Mouse (Mus musculus) embryo, embryonic 11 days (tissue): ENCODE measurements at regions not wholly inside any gene's neighbourhood (a gene's known extent, or its start where the extent isn't known, plus 50 kb on each side); places are given as distances from the start of the nearest gene placed in this dataset.
"Not testable (repeated sequence)": the region's sequence is repeated elsewhere in the genome, so short reads cannot be mapped to it uniquely, and the experiment has no call there.

Experiments
- DNase-seq: peaks from one replicate; pipeline ENCODE4 v3.0.0-alpha.2; 2015

DNA sequence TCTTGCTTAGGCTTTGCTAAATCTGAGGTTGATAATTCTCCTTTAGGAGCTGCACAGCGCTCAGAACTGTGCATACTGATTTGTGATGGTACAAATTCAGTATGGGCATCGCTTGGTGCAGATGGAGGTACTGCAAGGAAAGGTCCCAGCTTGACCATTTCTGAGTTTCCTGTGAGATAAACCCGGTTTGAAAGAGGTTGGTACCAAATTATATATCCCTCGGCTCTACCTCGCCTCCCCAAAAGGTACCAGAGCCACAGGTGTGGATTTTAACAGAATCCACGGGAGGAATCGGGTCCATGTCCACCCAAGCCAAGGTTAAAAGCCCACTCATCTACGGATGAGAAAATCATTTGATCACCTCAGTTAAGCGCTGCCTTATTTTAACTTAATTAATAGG is 172.5 kb upstream of the Zfp808 start:
- not testable (repeated sequence) for DNase-seq

DNA sequence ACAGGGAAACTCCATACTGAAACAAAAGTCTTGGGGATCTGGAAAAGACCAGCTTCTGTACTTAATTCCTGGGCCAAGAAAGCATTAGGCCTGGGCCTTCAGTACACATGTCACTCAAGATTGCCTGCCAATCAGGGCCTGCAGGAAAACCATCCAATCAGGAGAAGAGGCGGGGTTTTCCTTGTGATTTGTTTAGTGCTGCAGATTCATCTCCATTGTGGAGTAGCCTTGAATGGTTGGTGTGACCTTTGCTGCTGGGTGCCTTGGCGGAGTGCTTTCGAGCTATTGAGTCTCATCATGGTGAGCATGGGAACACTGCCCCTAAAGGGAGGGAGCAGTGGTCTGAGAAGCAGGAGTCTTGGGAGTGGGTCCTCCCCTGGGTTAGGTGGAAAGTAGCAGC is 150.8 kb upstream of the Zfp808 start:
- DNase-seq: not testable (repeated sequence)

DNA sequence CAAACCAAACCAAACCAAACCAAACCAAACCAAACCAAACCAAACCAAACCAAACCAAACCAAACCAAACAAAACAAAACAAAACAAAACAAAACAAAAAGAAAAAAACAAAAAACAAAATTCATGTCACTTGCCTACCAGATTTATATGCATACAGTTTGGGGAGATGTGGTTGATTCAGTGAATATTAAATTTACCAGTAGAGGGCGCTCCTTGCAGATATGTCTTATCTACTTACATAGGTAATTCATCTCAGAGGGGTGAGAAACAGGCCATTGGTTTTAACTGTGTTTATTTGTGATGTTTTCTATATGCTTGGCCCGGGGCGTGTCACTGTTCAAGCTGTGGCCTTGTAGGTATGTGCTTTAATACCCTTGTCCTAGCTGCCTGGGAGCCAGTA is 133.2 kb upstream of the Zfp808 start:
- not testable (repeated sequence) for DNase-seq

DNA sequence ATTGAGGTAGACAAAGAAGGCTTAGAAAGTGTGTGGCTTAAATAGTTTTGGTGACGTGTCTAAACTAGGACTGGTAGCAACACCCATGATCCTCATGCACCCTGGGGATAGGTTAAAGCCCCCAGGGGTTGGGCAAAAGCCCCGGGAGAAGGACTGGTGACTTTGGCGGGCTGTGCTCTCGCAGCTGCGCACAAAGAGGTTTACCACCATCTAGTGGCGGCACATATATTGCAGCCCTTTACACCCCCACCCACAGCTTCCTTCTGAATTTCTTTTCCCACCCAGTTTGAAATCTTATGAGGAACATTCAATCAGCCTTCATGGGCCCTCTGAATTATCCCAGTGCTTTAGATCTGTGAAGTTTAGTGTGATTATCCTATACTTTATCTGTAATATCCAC is 130.9 kb upstream of the Zfp808 start:
- not testable (repeated sequence) for DNase-seq

DNA sequence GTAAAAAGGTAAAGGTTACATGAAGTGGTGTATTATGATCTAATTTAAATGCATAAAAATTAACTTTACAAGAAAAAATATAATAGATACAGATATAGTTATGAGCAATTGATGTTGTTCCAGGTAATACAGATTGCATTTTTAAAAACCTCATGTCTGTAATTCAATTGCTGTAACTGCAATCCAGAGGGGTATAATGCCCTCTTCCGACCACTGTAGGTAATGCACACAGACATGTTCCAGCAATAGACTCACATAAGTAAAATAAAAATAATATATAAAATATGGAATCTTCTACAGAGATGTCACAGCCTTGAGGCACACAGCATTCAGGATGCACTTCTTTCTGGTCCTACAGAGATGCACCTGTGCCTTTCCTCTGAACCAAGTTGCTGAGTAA is 122.4 kb upstream of the Zfp808 start:
- not testable (repeated sequence) for DNase-seq

DNA sequence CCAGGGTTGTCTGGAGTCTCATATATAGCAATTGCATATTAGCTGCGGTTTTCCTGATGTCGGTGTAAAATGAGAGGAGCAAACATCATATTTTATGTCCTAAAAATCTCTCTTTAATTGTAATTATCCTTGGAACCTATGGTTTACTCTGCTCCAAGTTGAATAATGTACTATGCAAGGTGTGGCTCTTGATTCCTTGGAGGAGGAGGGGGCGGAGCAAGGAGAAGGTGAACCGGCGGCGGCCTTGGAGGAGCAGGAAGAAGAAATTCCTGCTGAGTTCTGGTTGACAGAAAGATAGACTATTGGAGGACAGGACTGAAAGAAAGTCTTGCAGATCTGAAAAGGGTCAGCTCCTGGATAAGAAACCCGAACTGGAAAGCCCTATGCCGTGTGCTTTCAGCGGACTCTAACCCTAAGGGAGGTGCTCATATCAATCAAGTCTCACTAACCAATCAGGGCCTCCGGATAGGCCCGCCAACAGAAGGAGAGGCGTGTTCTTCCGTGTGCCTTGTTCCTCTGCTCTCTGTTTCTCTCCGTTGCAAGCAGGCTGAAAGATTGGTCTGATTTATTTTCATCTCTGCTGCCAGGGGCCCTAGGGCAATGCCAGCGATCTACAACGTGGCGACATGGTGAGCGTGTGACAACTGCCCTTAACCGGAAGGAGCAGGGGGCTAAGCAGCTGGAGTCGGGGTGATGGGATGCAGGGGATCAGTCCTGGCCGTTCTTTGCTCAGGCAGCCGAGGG is 114.1 kb upstream of the Zfp808 start:
- peak; percentile 62 for DNase-seq

DNA sequence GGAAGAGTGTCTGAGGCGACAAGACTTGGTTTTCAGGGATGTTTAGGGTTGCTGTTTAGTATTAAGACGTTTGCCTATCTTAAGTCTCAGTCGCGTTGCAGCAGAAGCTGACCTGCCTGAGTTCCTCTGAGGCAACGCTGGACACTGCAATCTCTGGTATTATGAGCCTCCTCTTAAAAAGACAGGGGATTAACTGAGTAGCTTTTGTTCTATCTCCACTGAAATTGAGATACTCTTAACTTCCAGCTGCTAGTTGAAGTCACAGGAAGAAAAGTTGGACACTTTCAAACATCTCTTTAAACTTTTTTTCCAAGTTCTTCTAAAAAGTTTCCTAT is 113.6 kb upstream of the Zfp808 start:
- not testable (repeated sequence) for DNase-seq

DNA sequence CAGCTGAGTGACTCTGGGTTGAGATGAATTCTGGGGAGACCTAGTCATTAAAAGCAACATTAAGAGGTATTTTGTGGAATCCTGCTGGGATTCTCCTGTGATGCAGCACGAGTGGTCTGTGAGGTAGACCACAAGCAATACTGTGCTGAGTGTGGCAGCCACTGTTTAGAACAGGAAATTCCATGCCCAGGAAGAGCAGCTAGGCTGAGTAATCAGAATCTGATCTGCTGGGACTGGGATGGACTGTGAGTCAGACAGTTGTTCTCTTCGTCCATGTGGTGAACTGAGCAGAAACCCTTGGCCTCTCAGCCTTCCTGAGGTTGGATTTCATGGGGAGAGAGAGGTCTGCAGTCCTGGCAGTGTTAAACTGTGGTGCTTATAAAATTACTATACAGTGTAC is 92.0 kb upstream of the Zfp808 start:
- not testable (repeated sequence) for DNase-seq

DNA sequence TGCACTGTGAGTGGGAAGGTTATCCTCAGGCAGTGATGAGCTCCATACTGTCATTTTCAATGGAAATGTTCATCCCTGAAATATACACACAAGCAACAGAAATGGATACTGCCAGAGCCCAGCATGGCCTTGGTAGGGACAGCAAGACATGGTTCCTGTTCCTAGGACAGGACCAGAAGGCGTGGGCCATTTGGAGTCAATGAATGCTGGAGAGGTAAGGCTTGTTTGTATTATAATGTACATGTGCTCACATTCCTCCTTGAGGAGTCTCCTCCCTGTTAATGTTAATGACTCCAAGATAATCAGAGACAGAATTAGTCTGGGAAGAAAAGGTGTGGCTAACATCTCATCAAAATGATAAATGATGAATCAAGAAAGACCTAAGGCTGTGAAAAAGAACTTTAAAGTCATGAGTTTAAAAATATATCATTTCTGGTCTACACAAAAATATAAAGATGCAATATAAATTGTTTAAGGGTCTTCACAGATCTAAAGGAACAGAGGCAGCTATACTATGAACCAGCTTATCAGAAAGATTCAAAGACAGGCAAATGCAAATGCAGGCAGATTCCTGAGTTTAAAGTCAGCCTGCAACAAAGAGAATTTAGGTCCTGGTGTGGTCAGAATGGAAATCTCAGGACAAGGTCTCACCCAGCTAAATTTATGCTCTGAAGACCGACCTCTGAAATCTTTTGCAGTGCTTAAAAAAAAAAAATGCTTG is 51.6 kb upstream of the Zfp808 start:
- not testable (repeated sequence) for DNase-seq

DNA sequence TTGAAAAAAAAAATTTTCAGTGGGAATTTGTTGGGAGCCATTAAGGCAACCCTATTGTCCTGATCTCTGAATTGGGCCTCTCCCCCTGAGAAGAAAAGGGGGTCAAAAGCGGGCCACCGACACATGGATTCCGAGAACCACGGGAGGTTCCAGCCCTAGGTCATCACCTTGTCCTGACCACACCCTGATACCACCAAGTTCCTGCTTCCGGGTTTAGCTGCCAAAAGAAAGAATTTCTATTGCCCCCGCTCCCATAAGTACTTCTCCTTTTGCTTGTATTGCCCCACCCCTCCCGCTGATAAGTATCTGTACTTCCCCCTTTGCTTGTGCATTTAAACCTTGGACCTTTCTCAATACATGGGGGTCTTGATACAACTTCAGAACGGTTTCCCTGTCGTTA is 50.8 kb upstream of the Zfp808 start:
- DNase-seq: not testable (repeated sequence)
